Mouse (Mus musculus): Measurements from ENCODE around the gene Osbpl9.

GRCm38 (mm10) chr4:109191598-109191997, 10.5 kb downstream of the Osbpl9 start:
- TF ChIP-seq POLR2A (IDR thresholded peaks at IDR 0.05; ENCODE audit: insufficient read depth, low read depth, low read length) (no peak), CTCF (IDR thresholded peaks at IDR 0.05; ENCODE audit: insufficient read depth, low read depth, low read length) (no peak)

Measured in olfactory bulb, adult 2 months (tissue).